Mouse (Mus musculus) myocyte (in vitro differentiated cells): ENCODE data around the gene Ttll1. TPM values are rescaled to one million over a fixed set of nuclear protein-coding genes. Genes with fewer than 3 reads are reported as not detected.

Experiments
- H3K27me3 ChIP-seq: one replicate; pipeline ENCODE4 v1.6.1; 2011; ENCODE audit not compliant: control insufficient read depth, insufficient read depth, insufficient read length
- H3K36me3 ChIP-seq: one replicate; pipeline ENCODE4 v1.6.1; 2011; ENCODE audit not compliant: control insufficient read depth, insufficient read depth
- H3K4me2 ChIP-seq: one replicate; pipeline ENCODE4 v1.6.1; 2011; ENCODE audit warnings: low read depth, control low read depth
- H3K4me3 ChIP-seq: one replicate; pipeline ENCODE4 v1.5.1; 2011; ENCODE audit warnings: mild to moderate bottlenecking, control low read depth, moderate library complexity
- H3K79me2 ChIP-seq: one replicate; pipeline ENCODE4 v1.6.1; 2011; ENCODE audit not compliant: control insufficient read depth, insufficient read depth
- H3ac ChIP-seq: one replicate; pipeline ENCODE4 v1.6.1; 2011; ENCODE audit not compliant: control insufficient read depth, insufficient read length
- CEBPB ChIP-seq: IDR thresholded peaks from 2 replicates; pipeline ENCODE4 v1.6.1; 2011; ENCODE audit warnings: mild to moderate bottlenecking, moderate library complexity; ENCODE audit not compliant: poor library complexity, insufficient read depth, severe bottlenecking
- E2F4 ChIP-seq: IDR thresholded peaks from one replicate; pipeline ENCODE4 v1.6.1; 2011; ENCODE audit warnings: mild to moderate bottlenecking, control low read depth, moderate library complexity; ENCODE audit not compliant: insufficient read depth
- MAX ChIP-seq: IDR thresholded peaks from one replicate; pipeline ENCODE4 v1.6.1; 2011; ENCODE audit warnings: low read depth, mild to moderate bottlenecking, control low read depth
- MYOD1 ChIP-seq, 3 experiments: IDR thresholded peaks; one replicate each; pipeline ENCODE4 v1.6.1; 2011; ENCODE audit warnings: control low read depth in 2 of 3, low read depth in 2 of 3, mild to moderate bottlenecking in 2 of 3, moderate library complexity in 1 of 3; ENCODE audit not compliant: insufficient read length in 2 of 3, control insufficient read depth in 1 of 3
- MYOG ChIP-seq, 3 experiments: IDR thresholded peaks; one replicate each; pipeline ENCODE4 v1.6.1; 2011; ENCODE audit warnings: control low read depth in 2 of 3, low read depth in 2 of 3, mild to moderate bottlenecking in 2 of 3; ENCODE audit not compliant: insufficient read length in 2 of 3, control insufficient read depth in 1 of 3, insufficient read depth in 1 of 3
- POLR2A ChIP-seq: IDR thresholded peaks from one replicate; pipeline ENCODE4 v1.6.1; 2011; ENCODE audit warnings: low read depth, mild to moderate bottlenecking, control low read depth, moderate library complexity; ENCODE audit not compliant: insufficient read length
- POLR2AphosphoS2 ChIP-seq: IDR thresholded peaks from one replicate; pipeline ENCODE4 v1.6.1; 2011; ENCODE audit warnings: low read depth, control low read depth; ENCODE audit not compliant: insufficient read length
- REST ChIP-seq: IDR thresholded peaks from one replicate; pipeline ENCODE4 v1.6.1; 2011; ENCODE audit warnings: mild to moderate bottlenecking, control low read depth, moderate library complexity; ENCODE audit not compliant: insufficient read depth, insufficient read length
- SRF ChIP-seq: IDR thresholded peaks from one replicate; pipeline ENCODE4 v1.6.1; 2011; ENCODE audit warnings: low read depth; ENCODE audit not compliant: control insufficient read depth, insufficient read length
- TCF12 ChIP-seq: IDR thresholded peaks from one replicate; pipeline ENCODE4 v1.6.1; 2011; ENCODE audit warnings: mild to moderate bottlenecking, control low read depth; ENCODE audit not compliant: poor library complexity, insufficient read depth, severe bottlenecking
- TCF3 ChIP-seq: IDR thresholded peaks from one replicate; pipeline ENCODE4 v1.6.1; 2011; ENCODE audit warnings: low read depth, control low read depth; ENCODE audit not compliant: insufficient read length
- USF1 ChIP-seq: IDR thresholded peaks from one replicate; pipeline ENCODE4 v1.6.1; 2011; ENCODE audit warnings: low read depth, mild to moderate bottlenecking, control low read depth, moderate library complexity
- polyA plus RNA-seq: library from polyadenylated mRNA; unstranded; fragments of >200 nt; fragmentation: generic; extraction: Trizol; gene quantifications from one replicate; pipeline ENCODE4 v1.2.1, GENCODE M21; 2012; ENCODE audit warnings: missing spikeins

Gene Ttll1
- polyA plus RNA-seq, 1 experiment = 47.7 TPM

GRCm38 (mm10) chr15:83546029-83546428 lies 35.3 kb upstream of the Ttll1 start:
- Histone ChIP-seq H3K36me3 (peaks cover 19% of the 10 kb centered on the region), H3K4me2 (no peak overlapping the region), H3ac (no peak overlapping the region), H3K79me2 (no peaks in the 10 kb centered on the region), H3K27me3 (no peaks in the 10 kb centered on the region), H3K4me3 (no peak overlapping the region)
- TF ChIP-seq USF1 = no peak
- no peak for TF ChIP-seq TCF3
- no peak for TF ChIP-seq CEBPB
- no peak for TF ChIP-seq TCF12
- TF ChIP-seq POLR2AphosphoS2 = no peak
- no peak for TF ChIP-seq MAX
- no peak for TF ChIP-seq MYOG (IDR thresholded peaks at IDR 0.05; ENCODE audit: control insufficient read depth in 1 of 3, insufficient read depth in 1 of 3, insufficient read length in 2 of 3, low read depth in 2 of 3)
- no peak for TF ChIP-seq REST
- TF ChIP-seq POLR2A = no peak
- TF ChIP-seq MYOD1 (IDR thresholded peaks at IDR 0.05; ENCODE audit: control insufficient read depth in 1 of 3, insufficient read length in 2 of 3, low read depth in 2 of 3) = no peak
- TF ChIP-seq E2F4 = no peak
- TF ChIP-seq SRF = no peak

GRCm38 (mm10) chr15:83541647-83542287 lies 31.1 kb upstream of the Ttll1 start:
- Histone ChIP-seq H3ac (no peak overlapping the region), H3K4me2 (no peak overlapping the region), H3K36me3 (peaks cover 3% of the 10 kb centered on the region), H3K27me3 (no peaks in the 10 kb centered on the region), H3K79me2 (no peaks in the 10 kb centered on the region), H3K4me3 (no peak overlapping the region)
- no peak for TF ChIP-seq REST
- TF ChIP-seq SRF = no peak
- no peak for TF ChIP-seq USF1
- peak in 2 of 3 experiments; percentile 54 to 77 for TF ChIP-seq MYOD1 (IDR thresholded peaks at IDR 0.05; ENCODE audit: control insufficient read depth in 1 of 3, insufficient read length in 2 of 3, low read depth in 2 of 3)
- peak; percentile 44 to 92 (median 62) for TF ChIP-seq MYOG (IDR thresholded peaks at IDR 0.05; ENCODE audit: control insufficient read depth in 1 of 3, insufficient read depth in 1 of 3, insufficient read length in 2 of 3, low read depth in 2 of 3)
- TF ChIP-seq TCF12 = peak; percentile 4

GRCm38 (mm10) chr15:83539905-83540304 lies 29.2 kb upstream of the Ttll1 start:
- no peaks in the 10 kb centered on the region for H3K27me3 ChIP-seq
- peak overlapping the region; percentile 26 for H3K4me2 ChIP-seq
- no peaks in the 10 kb centered on the region for H3K36me3 ChIP-seq
- no peaks in the 10 kb centered on the region for H3K79me2 ChIP-seq
- TF ChIP-seq CEBPB (no peak), E2F4 (no peak), REST (no peak), POLR2A (no peak)
- H3K4me3 ChIP-seq = no peak overlapping the region
- H3ac ChIP-seq = no peak overlapping the region

- H3ac ChIP-seq = no peak overlapping the region
- no peak overlapping the region for H3K4me3 ChIP-seq
- no peaks in the 10 kb centered on the region for H3K36me3 ChIP-seq
- H3K4me2 ChIP-seq = no peak overlapping the region
- H3K79me2 ChIP-seq = no peaks in the 10 kb centered on the region
- no peaks in the 10 kb centered on the region for H3K27me3 ChIP-seq
- peak; percentile 53 for TF ChIP-seq USF1
- no peak for TF ChIP-seq REST
- TF ChIP-seq SRF = no peak
Measured at GRCm38 (mm10) chr15:83538855-83539254, 28.2 kb upstream of the Ttll1 start.

GRCm38 (mm10) chr15:83535890-83536231 lies 25.2 kb upstream of the Ttll1 start:
- Histone ChIP-seq H3K79me2 (no peaks in the 10 kb centered on the region), H3ac (no peak overlapping the region), H3K4me2 (no peak overlapping the region), H3K36me3 (no peaks in the 10 kb centered on the region), H3K4me3 (no peak overlapping the region), H3K27me3 (no peaks in the 10 kb centered on the region)
- no peak for TF ChIP-seq REST
- no peak for TF ChIP-seq MYOD1 (IDR thresholded peaks at IDR 0.05; ENCODE audit: control insufficient read depth in 1 of 3, insufficient read length in 2 of 3, low read depth in 2 of 3)
- no peak for TF ChIP-seq MAX
- TF ChIP-seq TCF12 = no peak
- no peak for TF ChIP-seq MYOG (IDR thresholded peaks at IDR 0.05; ENCODE audit: control insufficient read depth in 1 of 3, insufficient read depth in 1 of 3, insufficient read length in 2 of 3, low read depth in 2 of 3)
- TF ChIP-seq E2F4 = no peak
- TF ChIP-seq CEBPB = no peak
- TF ChIP-seq POLR2A = no peak
- no peak for TF ChIP-seq USF1
- no peak for TF ChIP-seq TCF3
- TF ChIP-seq SRF = no peak
- no peak for TF ChIP-seq POLR2AphosphoS2
